Comparison of ENCODE assay signal across 8 mouse cellular contexts in the genomic region with DNA sequence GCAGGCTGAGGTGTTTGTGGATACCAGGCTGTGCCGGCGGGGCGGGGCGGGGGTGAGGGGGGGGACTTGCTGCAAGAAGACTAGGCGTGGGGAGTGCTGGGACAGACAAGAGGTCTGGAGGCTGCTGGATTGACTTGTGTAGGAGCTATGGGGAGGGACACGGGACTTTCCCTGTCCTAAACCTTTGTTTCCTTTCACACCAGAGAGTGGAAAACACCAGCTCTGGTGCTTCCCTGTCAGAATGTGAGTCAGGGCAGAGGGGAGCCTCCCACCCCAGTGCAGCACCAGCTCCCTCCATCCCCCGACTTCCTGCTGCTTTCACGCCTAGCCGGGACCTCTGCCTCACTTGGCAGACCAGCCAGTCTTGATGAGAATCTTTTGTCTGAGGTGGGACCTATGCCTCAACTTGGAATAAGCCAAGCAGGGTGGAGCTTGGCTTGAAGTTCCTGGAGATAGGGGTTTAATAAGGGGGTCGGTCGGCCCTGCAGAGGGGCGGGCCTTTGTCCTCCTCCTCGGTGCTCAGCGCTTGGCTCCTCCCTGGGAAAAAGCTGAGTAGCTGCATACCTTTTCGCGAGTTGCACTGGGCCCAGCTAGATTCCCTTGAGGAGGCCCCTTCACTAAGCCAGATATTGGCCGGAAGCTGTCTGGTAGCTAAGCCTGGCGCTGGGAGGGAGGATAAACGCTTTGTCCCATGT. TPM values are rescaled to one million over a fixed set of nuclear protein-coding genes. Genes with fewer than 3 reads are reported as not detected.
A peak's percentile ranks its signal among the peaks of the same experiment; 100 is the strongest.
DNase-seq lines count a peak whose midpoint lies in the region; ATAC-seq and TF ChIP-seq lines count a peak whose summit lies in the region.

No protein-coding gene starts in this region.

- peak overlapping the region; percentile 32 for H3K4me3 ChIP-seq in lung, embryonic 14.5 days (ENCODE audit: low read depth, low read length)
- no peak overlapping the region for H3K4me3 ChIP-seq in cortical plate, adult 2 months (ENCODE audit: insufficient read depth, low read length)
- H3K4me3 ChIP-seq in heart, embryonic 13.5 days: peak overlapping the region; percentile 49
- H3K4me3 ChIP-seq in limb, embryonic 14.5 days (replicated peaks; ENCODE audit: low read length): peak overlapping the region; percentile 28
- 0 out of 2 replicates have a peak overlapping the region, but pooled peaks have one; percentile 3 for H3K4me3 ChIP-seq in neural tube, embryonic 13.5 days

- no peak for TF ChIP-seq POLR2A in cortical plate, adult 2 months (IDR thresholded peaks at IDR 0.05; ENCODE audit: extremely low read depth, insufficient read depth, low read length)
- TF ChIP-seq POLR2A in limb, embryonic 14.5 days (IDR thresholded peaks at IDR 0.05; ENCODE audit: borderline replicate concordance, extremely low read depth, insufficient read depth, insufficient read length): 0 out of 2 replicates have a peak, but pooled peaks have one; percentile 16

- H3K27ac ChIP-seq in lung, embryonic 14.5 days (ENCODE audit: low read depth): peak overlapping the region; percentile 95
- H3K27ac ChIP-seq in cortical plate, adult 2 months (ENCODE audit: insufficient read depth, low read length): peak overlapping the region; percentile 20
- H3K27ac ChIP-seq in heart, embryonic 13.5 days (replicated peaks): peak overlapping the region; percentile 98
- H3K27ac ChIP-seq in limb, embryonic 14.5 days (replicated peaks; ENCODE audit: low read depth, low read length): peak overlapping the region; percentile 90
- H3K27ac ChIP-seq in neural tube, embryonic 13.5 days (replicated peaks): peak overlapping the region; percentile 62

- no peaks in the 10 kb centered on the region for H3K36me3 ChIP-seq in lung, embryonic 14.5 days (ENCODE audit: insufficient read depth)
- H3K36me3 ChIP-seq in heart, embryonic 13.5 days: 0 out of 2 replicates have a peak, but pooled peaks cover 6% of the 10 kb centered on the region
- no peaks in the 10 kb centered on the region for H3K36me3 ChIP-seq in limb, embryonic 14.5 days (ENCODE audit: control insufficient read depth, insufficient read depth, low read length)
- H3K36me3 ChIP-seq in neural tube, embryonic 13.5 days: peaks cover 6% of the 10 kb centered on the region; the same call in 1 of the 2 replicates

- H3K9me3 ChIP-seq in lung, embryonic 14.5 days (ENCODE audit: low read depth, low read length): no peaks in the 10 kb centered on the region
- H3K9me3 ChIP-seq in heart, embryonic 13.5 days: no peaks in the 10 kb centered on the region
- H3K9me3 ChIP-seq in limb, embryonic 14.5 days (ENCODE audit: control insufficient read depth, low read length): no peaks in the 10 kb centered on the region
- H3K9me3 ChIP-seq in neural tube, embryonic 13.5 days: no peaks in the 10 kb centered on the region

- H3K27me3 ChIP-seq in lung, embryonic 14.5 days (ENCODE audit: insufficient read depth, low read length): no peaks in the 10 kb centered on the region
- no peaks in the 10 kb centered on the region; the same call in 1 of the 2 replicates for H3K27me3 ChIP-seq in heart, embryonic 13.5 days (replicated peaks)
- no peaks in the 10 kb centered on the region for H3K27me3 ChIP-seq in limb, embryonic 14.5 days (ENCODE audit: control insufficient read depth, insufficient read depth, low read length)
- H3K27me3 ChIP-seq in neural tube, embryonic 13.5 days: no peaks in the 10 kb centered on the region

- WGBS in lung, embryonic 14.5 days: 3% methylated on average over 19 of the region's 19 CpGs
- 2% methylated on average over 19 of the region's 19 CpGs for WGBS in heart, embryonic 13.5 days
- 2% methylated on average over 19 of the region's 19 CpGs for WGBS in limb, embryonic 14.5 days
- 10% methylated on average over 19 of the region's 19 CpGs for WGBS in neural tube, embryonic 13.5 days

- peak overlapping the region; percentile 50 for H3K9ac ChIP-seq in lung, embryonic 14.5 days
- H3K9ac ChIP-seq in heart, embryonic 13.5 days: peak overlapping the region; percentile 80
- H3K9ac ChIP-seq in limb, embryonic 14.5 days (ENCODE audit: low read depth, low read length, severe bottlenecking): peak overlapping the region; percentile 54
- peak overlapping the region; percentile 52 for H3K9ac ChIP-seq in neural tube, embryonic 13.5 days

- peak overlapping the region; percentile 61 for H3K4me2 ChIP-seq in lung, embryonic 14.5 days
- H3K4me2 ChIP-seq in heart, embryonic 13.5 days: peak overlapping the region; percentile 72
- H3K4me2 ChIP-seq in limb, embryonic 14.5 days (replicated peaks; ENCODE audit: low read depth, low read length, severe bottlenecking): peak overlapping the region; percentile 63
- H3K4me2 ChIP-seq in neural tube, embryonic 13.5 days: peak overlapping the region; percentile 36

- ATAC-seq in lung, embryonic 14.5 days (ENCODE audit: insufficient read depth): peak; percentile 78
- peak; percentile 69 for ATAC-seq in heart, embryonic 13.5 days (ENCODE audit: extremely low read depth, insufficient number of reproducible peaks, low FRiP score, low TSS enrichment)
- peak; percentile 78 for ATAC-seq in limb, embryonic 14.5 days (ENCODE audit: low FRiP score, low read depth)
- peak; percentile 77 for ATAC-seq in neural tube, embryonic 13.5 days (ENCODE audit: low read depth)

- TF ChIP-seq CTCF in lung, embryonic 14.5 days (IDR thresholded peaks at IDR 0.05; ENCODE audit: low read depth): no peak
- no peak for TF ChIP-seq CTCF in cortical plate, adult 2 months (IDR thresholded peaks at IDR 0.05; ENCODE audit: extremely low read depth, insufficient read depth, low read length)

- DNase-seq in lung, embryonic 14.5 days: peak; percentile 85
- DNase-seq in lung, postnatal 36 days: no peak
- DNase-seq in limb, embryonic 14.5 days (ENCODE audit: low spot score): peak; percentile 82
- no peak for DNase-seq in gastrocnemius, adult 8-10 months (ENCODE audit: low spot score in 2 of 2)
- no peak for DNase-seq in adrenal gland, adult 18-20 months (ENCODE audit: low spot score in 2 of 2)

- H3K4me1 ChIP-seq in lung, embryonic 14.5 days (ENCODE audit: insufficient read depth): peaks cover 19% of the 10 kb centered on the region
- H3K4me1 ChIP-seq in cortical plate, adult 2 months (ENCODE audit: control insufficient read depth, insufficient read depth, low read length): peaks cover 9% of the 10 kb centered on the region
- peaks cover 60% of the 10 kb centered on the region for H3K4me1 ChIP-seq in heart, embryonic 13.5 days
- peaks cover 23% of the 10 kb centered on the region for H3K4me1 ChIP-seq in limb, embryonic 14.5 days (ENCODE audit: control insufficient read depth, insufficient read depth, low read length)
- peaks cover 38% of the 10 kb centered on the region for H3K4me1 ChIP-seq in neural tube, embryonic 13.5 days (replicated peaks)

RNA-seq across cellular contexts. Expression of gene Acot7, which starts 7.7 kb away (rescaled TPM):
- polyA plus RNA-seq in lung, embryonic 14.5 days (2014; fragmentation: Nextera tagmentation; extraction: Ambion mirVana): 50.3 and 55.8 TPM in 2 replicates
- polyA plus RNA-seq in cortical plate, adult 2 months (2012; rRNA removed): 333 and 334 TPM in 2 replicates
- 73.9 and 84.7 TPM in 2 replicates for polyA plus RNA-seq in heart, embryonic 13.5 days (2015; fragmentation: Nextera tagmentation; extraction: Ambion mirVana)
- 47.7 and 50.3 TPM in 2 replicates for polyA plus RNA-seq in limb, embryonic 14.5 days (2012; rRNA removed)
- 47.3 and 48.4 TPM in 2 replicates for polyA plus RNA-seq in limb, embryonic 14.5 days (2014; fragmentation: Nextera tagmentation; extraction: Ambion mirVana)
- polyA plus RNA-seq in neural tube, embryonic 13.5 days (2015; fragmentation: Nextera tagmentation; extraction: Ambion mirVana): 316 and 346 TPM in 2 replicates
- total RNA-seq in gastrocnemius, adult 8-10 months (2022): 10 to 100 TPM; 13.8 to 15.9 (median 15.1) TPM
- total RNA-seq in adrenal gland, adult 18-20 months (2021): 10 to 100 TPM; 45.7 to 54.0 TPM

RNA-seq across cellular contexts. Expression of gene Hes2, which starts 27.0 kb away (rescaled TPM):
- polyA plus RNA-seq in lung, embryonic 14.5 days (2014; fragmentation: Nextera tagmentation; extraction: Ambion mirVana): 0.18 TPM in 1 of 2 replicates, not detected in the other
- polyA plus RNA-seq in cortical plate, adult 2 months (2012; rRNA removed): not detected in 2 replicates
- polyA plus RNA-seq in heart, embryonic 13.5 days (2015; fragmentation: Nextera tagmentation; extraction: Ambion mirVana): not detected in 2 replicates
- polyA plus RNA-seq in limb, embryonic 14.5 days (2012; rRNA removed): 0.03 and 0.04 TPM in 2 replicates
- polyA plus RNA-seq in limb, embryonic 14.5 days (2014; fragmentation: Nextera tagmentation; extraction: Ambion mirVana): not detected in 2 replicates
- 0.13 and 0.15 TPM in 2 replicates for polyA plus RNA-seq in neural tube, embryonic 13.5 days (2015; fragmentation: Nextera tagmentation; extraction: Ambion mirVana)
- total RNA-seq in gastrocnemius, adult 8-10 months (2022): not detected
- not detected for total RNA-seq in adrenal gland, adult 18-20 months (2021)

RNA-seq across cellular contexts. Expression of gene Espn, which starts 33.5 kb away (rescaled TPM):
- 11.5 and 11.6 TPM in 2 replicates for polyA plus RNA-seq in lung, embryonic 14.5 days (2014; fragmentation: Nextera tagmentation; extraction: Ambion mirVana)
- 1.8 and 2.6 TPM in 2 replicates for polyA plus RNA-seq in cortical plate, adult 2 months (2012; rRNA removed)
- polyA plus RNA-seq in heart, embryonic 13.5 days (2015; fragmentation: Nextera tagmentation; extraction: Ambion mirVana): 0.87 and 1.1 TPM in 2 replicates
- 1.7 TPM in 2 replicates for polyA plus RNA-seq in limb, embryonic 14.5 days (2012; rRNA removed)
- polyA plus RNA-seq in limb, embryonic 14.5 days (2014; fragmentation: Nextera tagmentation; extraction: Ambion mirVana): 1.4 and 1.7 TPM in 2 replicates
- polyA plus RNA-seq in neural tube, embryonic 13.5 days (2015; fragmentation: Nextera tagmentation; extraction: Ambion mirVana): 0.21 and 0.51 TPM in 2 replicates
- under 1 TPM; 0.11 to 0.48 (median 0.28) TPM for total RNA-seq in gastrocnemius, adult 8-10 months (2022)
- 1 to 10 TPM; 1.9 to 3.3 TPM for total RNA-seq in adrenal gland, adult 18-20 months (2021)

Comparison
In these comparisons a context has a peak if more than half of its experiments do, and no peak if none do; other contexts are left out.
1. DNase-seq: peak in lung, embryonic 14.5 days (single experiment) and limb, embryonic 14.5 days (single experiment); none in lung, postnatal 36 days (single experiment), gastrocnemius, adult 8-10 months (0 of 2) and adrenal gland, adult 18-20 months (0 of 2).
2. H3K27ac ChIP-seq: peak in every context shown above with its lines; median percentile 98 in heart, embryonic 13.5 days; 95 in lung, embryonic 14.5 days; 90 in limb, embryonic 14.5 days; 62 in neural tube, embryonic 13.5 days; 20 in cortical plate, adult 2 months.
3. Peak in every context shown above with its lines, with median percentiles within 50 percentile points of each other: ATAC-seq, H3K4me2 ChIP-seq and H3K9ac ChIP-seq.